Comparison of ENCODE assay signal across 19 mouse cellular contexts in the genomic region with DNA sequence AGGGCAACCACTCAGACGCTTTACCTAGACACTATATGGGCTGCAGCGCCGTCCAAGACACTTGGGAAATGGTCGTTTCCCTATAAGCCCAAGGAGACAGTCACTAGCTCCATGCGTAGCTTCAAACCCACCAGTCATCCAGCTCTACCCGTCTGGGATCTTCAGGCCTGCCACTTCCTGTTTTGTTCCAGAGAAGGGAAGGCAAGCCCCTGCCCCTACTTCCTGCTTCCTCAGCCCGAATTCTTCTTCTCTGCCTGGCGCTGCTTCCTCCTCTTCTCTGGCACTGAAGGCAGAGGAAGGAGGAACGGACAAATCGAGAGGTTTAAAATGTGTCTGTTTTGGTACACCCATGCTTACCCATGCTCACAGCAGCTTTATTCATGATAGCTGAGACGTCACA. TPM values are rescaled to one million over a fixed set of nuclear protein-coding genes. Genes with fewer than 3 reads are reported as not detected.
A peak's percentile ranks its signal among the peaks of the same experiment; 100 is the strongest.
DNase-seq lines count a peak whose midpoint lies in the region; ATAC-seq and TF ChIP-seq lines count a peak whose summit lies in the region.
"Had no signal": no experiment of that assay in that cellular context is flagged by ENCODE, and none has a peak within 500 bp of the region (broad histone marks: within the 10 kb centered on the region; RNA-seq: fewer than 3 reads in every experiment).

No protein-coding gene starts in this region.

- whole genome bisulfite sequencing in midbrain, postnatal 0 days = 80% methylated on average over 11 of the region's 11 CpGs
- WGBS in midbrain, embryonic 16.5 days = 80% methylated on average over 11 of the region's 11 CpGs
- 22% methylated on average over 11 of the region's 11 CpGs for WGBS in liver, embryonic 16.5 days (ENCODE audit: insufficient replicate concordance)

- H3K27me3 ChIP-seq in midbrain, postnatal 0 days (ENCODE audit: insufficient read depth, low read length) = no peaks in the 10 kb centered on the region
- no peaks in the 10 kb centered on the region for H3K27me3 ChIP-seq in midbrain, embryonic 16.5 days (ENCODE audit: control insufficient read depth, insufficient read depth, low read depth, low read length)
- no peaks in the 10 kb centered on the region for H3K27me3 ChIP-seq in liver, embryonic 16.5 days (ENCODE audit: control insufficient read depth, insufficient read depth, low read depth, low read length)
- H3K27me3 ChIP-seq: embryonic facial prominence, embryonic 13.5 days had no signal

- no peaks in the 10 kb centered on the region for H3K36me3 ChIP-seq in midbrain, postnatal 0 days (ENCODE audit: insufficient read depth, low read length)
- H3K36me3 ChIP-seq in midbrain, embryonic 16.5 days (ENCODE audit: control insufficient read depth, insufficient read depth, low read length) = no peaks in the 10 kb centered on the region
- H3K36me3 ChIP-seq in liver, embryonic 16.5 days (ENCODE audit: control insufficient read depth, insufficient read depth) = no peaks in the 10 kb centered on the region
- H3K36me3 ChIP-seq: embryonic facial prominence, embryonic 13.5 days had no signal

- no peak for TF ChIP-seq CTCF in midbrain, postnatal 0 days (IDR thresholded peaks at IDR 0.05)

- no peak overlapping the region for H3K4me2 ChIP-seq in midbrain, postnatal 0 days (ENCODE audit: low read depth, low read length, poor library complexity, severe bottlenecking)
- H3K4me2 ChIP-seq in midbrain, embryonic 16.5 days (ENCODE audit: low read length) = no peak overlapping the region
- H3K4me2 ChIP-seq in liver, embryonic 16.5 days (ENCODE audit: low read depth, low read length) = no peak overlapping the region
- H3K4me2 ChIP-seq: embryonic facial prominence, embryonic 13.5 days had no signal

- peak; percentile 93 for DNase-seq in heart, adult 11 months
- DNase-seq in heart, adult 8-10 months (ENCODE audit: low spot score) = no peak
- no peak for DNase-seq in midbrain, postnatal 0 days (ENCODE audit: low spot score)
- no peak for DNase-seq in retina, embryonic 14.5 days (ENCODE audit: low spot score)
- DNase-seq: adrenal gland, adult 8-10 months; cerebellum, postnatal 14 days; heart, postnatal 14 days; kidney, postnatal 25 days had no signal

- no peak overlapping the region for H3K4me3 ChIP-seq in midbrain, postnatal 0 days (ENCODE audit: low read depth, low read length)
- no peak overlapping the region for H3K4me3 ChIP-seq in midbrain, embryonic 16.5 days (ENCODE audit: low read depth, low read length)
- H3K4me3 ChIP-seq in liver, embryonic 16.5 days (ENCODE audit: low read depth, low read length) = no peak overlapping the region
- H3K4me3 ChIP-seq: embryonic facial prominence, embryonic 13.5 days; megakaryocyte, embryonic 14.5 days; myocyte had no signal

- no peak for ATAC-seq in midbrain, postnatal 0 days (ENCODE audit: low FRiP score)
- no peak for ATAC-seq in midbrain, embryonic 16.5 days
- ATAC-seq in liver, embryonic 16.5 days (ENCODE audit: low read depth) = peak; percentile 39; the same call in 1 of the 2 replicates
- ATAC-seq in megakaryocyte, adult 5-6 weeks (ENCODE audit: poor library complexity, severe bottlenecking) = peak; percentile 94
- no peak for ATAC-seq in activated CD4-positive, CD25-positive, alpha-beta regulatory T cell, adult 4 months
- ATAC-seq: inflammation-experienced regulatory T-cells, adult 6 months had no signal

- 0 out of 2 replicates have a peak overlapping the region, but pooled peaks have one; percentile 7 for H3K27ac ChIP-seq in midbrain, postnatal 0 days (ENCODE audit: low read depth, low read length)
- H3K27ac ChIP-seq in midbrain, embryonic 16.5 days (ENCODE audit: low read length) = no peak overlapping the region
- no peak overlapping the region for H3K27ac ChIP-seq in liver, embryonic 16.5 days (ENCODE audit: low read length)

- no peaks in the 10 kb centered on the region for H3K9me3 ChIP-seq in midbrain, postnatal 0 days (ENCODE audit: low read length)
- peaks cover 7% of the 10 kb centered on the region; the same call in 1 of the 2 replicates for H3K9me3 ChIP-seq in midbrain, embryonic 16.5 days (replicated peaks; ENCODE audit: control insufficient read depth, low read length, poor library complexity, severe bottlenecking)
- no peaks in the 10 kb centered on the region for H3K9me3 ChIP-seq in liver, embryonic 16.5 days (replicated peaks; ENCODE audit: control insufficient read depth, low read length)

- H3K9ac ChIP-seq in midbrain, postnatal 0 days (replicated peaks; ENCODE audit: low read length, poor library complexity, severe bottlenecking) = no peak overlapping the region
- no peak overlapping the region for H3K9ac ChIP-seq in midbrain, embryonic 16.5 days (ENCODE audit: low read depth, low read length)
- no peak overlapping the region for H3K9ac ChIP-seq in liver, embryonic 16.5 days (ENCODE audit: low read depth, low read length)
- H3K9ac ChIP-seq: embryonic facial prominence, embryonic 13.5 days had no signal

- H3K4me1 ChIP-seq in midbrain, postnatal 0 days (ENCODE audit: insufficient read depth, low read length) = peaks cover 3% of the 10 kb centered on the region; the same call in 1 of the 2 replicates
- peaks cover 6% of the 10 kb centered on the region; the same call in 1 of the 2 replicates for H3K4me1 ChIP-seq in midbrain, embryonic 16.5 days (ENCODE audit: control insufficient read depth, insufficient read depth, low read length)
- no peaks in the 10 kb centered on the region for H3K4me1 ChIP-seq in liver, embryonic 16.5 days (ENCODE audit: control insufficient read depth, low read depth, low read length)

RNA-seq across cellular contexts. Expression of a gene that starts 14.1 kb away (rescaled TPM):
- total RNA-seq in heart, adult 8-10 months (2022) = not detected
- not detected in 2 replicates for total RNA-seq in midbrain, postnatal 0 days (2014; rRNA removed)
- not detected in 2 replicates for polyA plus RNA-seq in midbrain, postnatal 0 days (2015; fragmentation: Nextera tagmentation; extraction: Ambion mirVana)
- not detected in 2 replicates for polyA plus RNA-seq in midbrain, embryonic 16.5 days (2015; fragmentation: Nextera tagmentation; extraction: Ambion mirVana)
- not detected in 2 replicates for polyA plus RNA-seq in liver, embryonic 16.5 days (2015; fragmentation: Nextera tagmentation; extraction: Ambion mirVana)
- total RNA-seq in megakaryocyte, adult 5-6 weeks (2015) = not detected in 2 replicates
- not detected in 2 replicates for total RNA-seq in megakaryocyte, adult 5-6 weeks (2017)
- not detected for polyA plus RNA-seq in activated CD4-positive, CD25-positive, alpha-beta regulatory T cell, adult 4 months (2017; shearing (Covaris generic))
- total RNA-seq: adrenal gland, adult 8-10 months; gastrocnemius, adult 18-20 months; heart, postnatal 14 days had no signal
- polyA plus RNA-seq: embryonic facial prominence, embryonic 13.5 days; forebrain, embryonic 11.5 days; inflammation-experienced regulatory T-cells, adult 6 months; limb, embryonic 11.5 days; myocyte had no signal

RNA-seq across cellular contexts. Expression of a gene that starts 35.9 kb away (rescaled TPM):
- 100 to 1,000 TPM; 109 to 128 (median 115) TPM for total RNA-seq in heart, adult 8-10 months (2022)
- total RNA-seq in midbrain, postnatal 0 days (2014; rRNA removed) = 33.8 and 33.9 TPM in 2 replicates
- polyA plus RNA-seq in midbrain, postnatal 0 days (2015; fragmentation: Nextera tagmentation; extraction: Ambion mirVana) = 16.9 and 22.4 TPM in 2 replicates
- polyA plus RNA-seq in midbrain, embryonic 16.5 days (2015; fragmentation: Nextera tagmentation; extraction: Ambion mirVana) = 23.8 and 24.1 TPM in 2 replicates
- polyA plus RNA-seq in liver, embryonic 16.5 days (2015; fragmentation: Nextera tagmentation; extraction: Ambion mirVana) = 64.0 and 78.6 TPM in 2 replicates
- 173 and 196 TPM in 2 replicates for total RNA-seq in megakaryocyte, adult 5-6 weeks (2015)
- total RNA-seq in megakaryocyte, adult 5-6 weeks (2017) = 215 and 251 TPM in 2 replicates
- polyA plus RNA-seq in activated CD4-positive, CD25-positive, alpha-beta regulatory T cell, adult 4 months (2017; shearing (Covaris generic)) = 10 to 100 TPM; 34.6 to 36.9 TPM

Comparison
In these comparisons a context has a peak if more than half of its experiments do, and no peak if none do; other contexts are left out.
1. ATAC-seq: peak in liver, embryonic 16.5 days (single experiment) and megakaryocyte, adult 5-6 weeks (single experiment); none in midbrain, postnatal 0 days (single experiment), midbrain, embryonic 16.5 days (single experiment) and activated CD4-positive, CD25-positive, alpha-beta regulatory T cell, adult 4 months (single experiment).